Mouse (Mus musculus) lung, postnatal 14 days (tissue): ENCODE results near the gene Gm26741.

Experiments used
- DNase-seq: peaks from one replicate; pipeline ENCODE4 v3.0.0; 2021

The Gm26741 gene

DNA sequence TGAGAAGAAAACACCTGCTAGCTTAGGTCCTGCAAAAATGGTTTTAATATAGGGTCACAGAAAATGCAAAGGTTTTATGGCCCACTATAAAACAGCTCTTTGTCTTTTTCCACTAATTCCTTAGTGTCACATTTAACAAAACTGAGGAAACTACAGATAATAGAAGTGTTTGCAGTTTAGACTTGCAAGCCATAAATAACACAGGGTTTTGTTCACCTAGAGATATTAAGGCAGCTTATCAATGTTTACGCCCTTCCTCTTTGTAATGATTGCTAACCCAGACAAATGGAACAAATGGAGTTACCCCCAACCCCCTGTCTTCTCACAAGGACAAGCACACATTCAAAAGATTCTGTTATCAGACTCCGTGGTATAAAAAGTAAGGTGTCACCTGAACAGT lies 32.6 kb downstream of the Gm26741 start:
- no peak for DNase-seq

DNA sequence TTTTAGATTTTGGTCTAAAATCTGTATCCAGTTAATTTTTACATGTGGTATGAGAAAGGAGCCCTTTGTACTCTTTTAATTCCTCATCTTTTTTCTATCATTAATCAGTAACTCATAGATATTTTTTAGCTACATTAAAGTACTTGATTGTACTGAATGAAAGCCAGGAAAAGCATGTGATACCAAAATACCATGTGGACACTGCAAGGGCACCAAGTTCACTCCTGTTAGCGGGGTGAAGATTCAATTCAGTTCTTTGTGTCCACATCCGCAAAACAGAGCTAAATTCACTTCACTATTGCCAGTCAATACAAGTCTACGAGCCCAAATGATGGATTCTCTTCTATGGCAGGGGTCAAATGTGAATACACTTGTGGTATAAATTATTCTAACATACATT lies 38.1 kb downstream of the Gm26741 start:
- no peak for DNase-seq

- DNase-seq = no peak
Observed at GRCm38 (mm10) chr10:52398715-52399114, 40.1 kb downstream of the Gm26741 start.

GRCm38 (mm10) chr10:52399722-52400121 lies 41.2 kb downstream of the Gm26741 start:
- no peak for DNase-seq

- no peak for DNase-seq
Observed at GRCm38 (mm10) chr10:52405160-52405559, 46.6 kb downstream of the Gm26741 start.

DNA sequence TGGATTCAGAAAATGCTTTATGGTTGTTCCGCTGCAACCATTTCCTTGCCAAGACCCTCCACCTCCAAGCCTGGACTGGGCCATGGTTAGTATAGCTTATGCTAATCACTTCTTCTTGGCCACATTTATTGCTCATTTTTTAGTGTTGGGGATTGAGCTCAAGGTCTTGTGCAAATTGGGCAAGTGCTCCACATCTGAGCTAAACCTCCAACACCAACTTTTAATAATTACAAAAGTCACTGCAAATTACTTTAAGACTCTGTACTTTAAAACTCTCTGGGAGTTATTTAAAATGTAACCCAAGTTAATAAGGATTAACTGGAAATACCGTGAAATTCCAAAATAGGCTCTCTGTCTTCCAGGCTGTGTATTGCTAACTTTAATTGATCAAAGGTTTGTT lies 49.0 kb downstream of the Gm26741 start:
- DNase-seq = no peak
